Mouse (Mus musculus) CD8-positive naive resting alpha-beta T cell, adult 2 months (primary cell): ENCODE measurements around the gene Vps37b.

Source experiments
- DNase-seq, 2 experiments: peaks; one replicate each; pipeline ENCODE4 v3.0.0; 2022; ENCODE audit warnings: low read depth in 2 of 2, low spot score in 2 of 2

Vps37b gene

DNA sequence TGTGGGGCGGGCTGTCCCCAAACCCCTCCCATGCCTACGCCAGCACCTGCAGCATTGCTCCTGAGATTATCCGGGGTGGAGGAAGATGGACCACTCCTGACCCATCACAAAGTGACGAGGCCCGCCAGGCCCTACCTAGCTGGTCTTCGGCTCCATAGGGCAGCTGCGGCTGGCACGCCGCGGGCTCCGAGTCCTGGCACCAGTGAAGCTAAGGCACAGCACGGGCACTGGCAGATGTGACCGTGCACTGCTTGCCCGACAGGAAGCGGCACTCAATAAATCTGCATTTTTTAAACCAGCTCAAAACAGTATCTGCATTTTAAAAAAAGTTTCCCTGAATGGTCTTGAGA, 26.9 kb downstream of the Vps37b start:
- DNase-seq: no peak

DNA sequence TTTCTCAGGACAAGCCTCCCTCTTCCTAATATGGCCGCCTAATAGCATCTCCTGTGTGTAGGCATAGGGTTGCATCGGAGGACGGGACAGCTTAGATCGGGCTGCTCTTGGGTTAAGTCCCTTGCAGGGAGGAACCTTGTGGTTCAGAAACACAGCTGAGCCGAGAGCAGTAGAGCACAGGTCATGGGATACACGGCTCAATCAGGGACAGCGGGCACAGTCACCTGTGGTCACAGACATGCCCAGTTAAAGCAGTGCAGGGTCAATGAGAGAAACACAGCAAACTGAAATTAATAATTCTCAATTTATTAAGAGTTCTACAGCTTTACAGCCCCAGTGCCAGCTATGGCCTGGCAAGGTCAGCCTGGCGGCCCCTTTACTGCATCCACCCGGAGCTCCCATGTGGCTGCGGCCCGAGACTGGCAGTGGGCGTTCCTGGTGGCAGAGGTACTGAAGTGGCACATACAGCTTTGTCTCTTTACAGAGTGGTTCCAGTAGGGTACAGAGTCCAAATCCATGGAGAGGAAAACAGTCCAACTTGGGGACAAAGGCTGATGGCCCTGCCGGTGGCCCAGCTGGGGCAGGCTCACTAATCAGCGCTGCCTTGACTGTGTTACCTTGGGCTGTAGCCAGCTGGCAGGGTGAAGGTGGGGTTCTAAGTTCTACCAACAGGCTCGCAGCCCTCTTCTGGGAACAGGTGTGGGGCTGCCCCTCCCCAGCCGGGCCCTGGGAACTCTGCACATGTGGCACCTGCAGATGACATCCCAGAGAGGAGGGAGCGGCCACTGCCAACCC, 27.5 kb downstream of the Vps37b start:
- DNase-seq: peak; percentile 42 to 46

DNA sequence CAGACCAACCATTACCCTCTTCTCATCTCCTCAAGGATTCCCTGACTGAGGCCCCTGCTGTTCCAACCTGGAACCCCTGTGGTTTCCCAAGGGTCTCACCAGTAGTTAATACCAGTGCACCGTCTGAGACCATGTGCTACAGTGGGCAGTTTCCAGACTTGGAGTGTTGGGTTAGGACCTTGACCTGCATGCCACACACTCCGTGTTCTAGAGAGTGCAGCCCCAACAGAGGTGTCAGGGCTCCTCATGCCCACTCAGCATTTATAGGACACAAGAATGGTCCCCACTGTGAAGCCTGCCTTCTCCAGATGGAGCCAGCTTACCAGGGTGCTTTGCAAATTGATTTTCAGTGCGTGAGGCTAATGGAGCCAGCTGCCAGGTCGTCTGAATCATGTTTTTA, 28.7 kb downstream of the Vps37b start:
- DNase-seq: peak; percentile 26 to 50

DNA sequence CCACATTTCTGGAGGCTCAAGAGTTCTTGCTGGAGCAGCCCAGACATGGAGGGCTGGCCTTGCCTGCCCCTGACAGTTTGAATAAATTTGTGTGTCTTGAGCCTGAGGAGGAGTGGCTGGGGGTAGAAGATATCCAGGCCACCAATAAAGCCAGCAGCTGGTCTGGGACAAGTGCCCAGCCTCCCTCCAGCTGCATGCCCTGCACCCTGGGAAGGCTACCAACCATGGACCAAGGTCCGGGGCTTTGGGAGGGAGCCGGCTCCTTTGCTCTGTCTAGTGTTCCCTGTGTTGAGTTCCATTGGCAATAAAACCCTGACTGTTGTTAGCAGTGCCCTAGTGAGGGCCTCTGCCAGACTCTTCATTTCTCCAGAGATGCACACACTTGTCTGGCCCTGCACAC, 29.2 kb downstream of the Vps37b start:
- DNase-seq: peak; percentile 18 to 39

DNA sequence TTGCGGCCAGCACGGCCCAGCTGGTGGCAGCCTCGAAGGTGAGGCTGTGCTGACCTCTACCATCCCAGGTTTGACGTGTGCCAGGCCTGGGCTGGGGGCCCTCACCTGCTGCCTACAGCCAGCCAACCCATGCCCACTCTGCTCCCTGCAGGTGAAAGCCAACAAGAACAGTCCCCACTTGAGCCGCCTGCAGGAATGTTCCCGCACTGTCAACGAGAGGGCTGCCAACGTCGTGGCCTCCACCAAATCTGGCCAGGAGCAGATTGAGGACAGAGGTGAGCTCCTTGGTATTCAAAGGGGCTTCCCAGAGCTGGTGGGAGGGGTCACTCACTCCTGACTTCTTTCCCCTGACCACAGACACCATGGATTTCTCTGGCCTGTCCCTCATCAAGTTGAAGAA, 30.8 kb downstream of the Vps37b start:
- DNase-seq: peak in 1 of 2 experiments; percentile 25

DNA sequence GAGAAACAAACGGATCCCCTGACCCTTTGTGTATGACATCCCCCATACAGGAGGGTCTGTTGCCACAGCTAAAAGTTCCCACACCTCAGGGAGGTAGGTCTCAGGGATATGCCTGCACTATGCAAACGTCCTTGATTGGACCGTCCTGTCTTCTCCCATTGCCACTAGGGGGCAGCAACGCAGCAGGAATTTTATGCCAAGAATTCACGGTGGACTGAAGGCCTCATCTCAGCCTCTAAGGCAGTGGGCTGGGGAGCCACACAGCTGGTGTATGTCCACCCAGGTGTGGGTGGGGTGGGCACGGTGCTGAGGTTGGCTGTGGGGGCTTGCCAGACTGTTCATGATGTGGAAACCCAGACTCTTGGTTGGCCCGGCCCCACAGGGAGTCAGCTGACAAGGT, 31.2 kb downstream of the Vps37b start:
- peak; percentile 82 to 87 for DNase-seq

DNA sequence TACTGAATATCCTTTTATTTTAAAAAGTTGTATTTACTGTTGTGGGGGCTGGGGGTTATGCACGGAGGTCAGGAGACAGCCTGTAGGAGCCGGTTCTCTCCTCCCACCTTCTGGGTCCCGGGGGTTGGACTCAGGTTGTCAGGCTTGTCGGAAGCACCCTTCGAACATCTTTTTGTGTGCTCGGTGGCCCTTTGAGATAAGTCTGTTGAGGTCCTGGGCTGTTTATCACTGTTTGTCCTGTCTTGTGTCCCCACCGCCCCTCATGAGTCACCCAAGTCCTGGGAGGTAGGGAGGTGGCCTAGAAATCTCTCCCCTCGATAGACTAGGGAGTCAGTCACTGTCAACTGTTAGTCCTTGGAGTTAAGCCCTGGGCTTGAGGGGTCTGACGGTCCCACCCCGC, 33.7 kb downstream of the Vps37b start:
- no peak for DNase-seq

DNA sequence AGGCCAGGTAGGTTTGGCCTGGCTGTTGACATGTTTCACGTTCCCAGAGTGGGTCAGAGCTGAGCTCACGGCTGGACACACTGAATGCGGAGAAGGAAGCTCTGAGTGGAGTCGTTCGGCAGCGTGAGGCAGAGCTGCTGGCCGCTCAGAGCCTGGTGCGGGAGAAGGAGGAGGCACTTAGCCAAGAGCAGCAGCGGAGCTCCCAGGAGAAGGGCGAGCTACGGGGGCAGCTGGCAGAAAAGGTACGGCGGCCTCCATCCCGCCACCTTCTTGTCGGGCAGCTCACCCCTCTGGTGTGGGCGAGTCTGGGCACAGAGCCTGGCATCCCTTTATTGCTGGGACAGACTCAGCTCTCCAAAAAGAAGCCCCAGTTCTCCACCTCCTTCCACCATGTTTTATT, 34.3 kb downstream of the Vps37b start:
- DNase-seq: no peak

DNA sequence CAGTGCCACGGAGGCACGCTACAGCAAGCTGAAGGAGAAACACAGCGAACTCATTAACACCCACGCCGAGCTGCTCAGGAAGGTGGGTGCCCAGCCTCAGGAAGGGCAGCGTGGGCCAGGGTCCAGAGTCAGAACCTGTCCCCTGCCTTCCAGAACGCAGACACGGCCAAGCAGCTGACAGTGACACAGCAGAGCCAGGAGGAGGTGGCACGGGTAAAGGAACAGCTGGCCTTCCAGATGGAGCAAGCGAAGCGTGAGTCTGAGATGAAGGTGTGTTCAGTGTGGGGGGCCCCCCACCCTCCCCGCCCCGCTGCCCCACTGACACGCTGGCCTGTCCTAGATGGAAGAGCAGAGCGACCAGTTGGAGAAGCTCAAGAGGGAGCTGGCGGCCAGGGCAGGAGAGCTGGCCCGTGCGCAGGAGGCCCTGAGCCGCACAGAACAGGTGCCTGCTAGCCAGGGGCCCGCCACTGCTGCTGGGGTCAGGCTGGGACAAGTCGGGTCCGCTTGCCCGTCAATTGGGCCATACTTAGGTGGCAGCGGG, 34.8 kb downstream of the Vps37b start:
- DNase-seq: no peak

DNA sequence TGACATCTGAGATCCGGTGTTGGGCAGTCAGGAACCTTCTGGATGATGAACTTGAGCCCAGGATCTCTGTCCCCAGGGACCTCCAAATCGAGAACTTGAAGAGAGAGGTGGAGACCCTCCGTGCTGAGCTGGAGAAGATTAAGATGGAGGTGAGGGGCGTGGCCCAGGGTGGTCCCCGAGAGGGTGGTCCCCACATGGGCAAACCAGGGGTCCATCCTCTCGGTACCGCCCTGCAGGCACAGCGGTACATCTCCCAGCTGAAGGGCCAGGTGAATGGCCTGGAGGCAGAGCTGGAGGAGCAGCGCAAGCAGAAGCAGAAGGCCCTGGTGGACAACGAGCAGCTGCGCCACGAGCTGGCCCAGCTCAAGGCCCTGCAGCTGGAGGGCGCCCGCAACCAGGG, 35.4 kb downstream of the Vps37b start:
- no peak for DNase-seq

DNA sequence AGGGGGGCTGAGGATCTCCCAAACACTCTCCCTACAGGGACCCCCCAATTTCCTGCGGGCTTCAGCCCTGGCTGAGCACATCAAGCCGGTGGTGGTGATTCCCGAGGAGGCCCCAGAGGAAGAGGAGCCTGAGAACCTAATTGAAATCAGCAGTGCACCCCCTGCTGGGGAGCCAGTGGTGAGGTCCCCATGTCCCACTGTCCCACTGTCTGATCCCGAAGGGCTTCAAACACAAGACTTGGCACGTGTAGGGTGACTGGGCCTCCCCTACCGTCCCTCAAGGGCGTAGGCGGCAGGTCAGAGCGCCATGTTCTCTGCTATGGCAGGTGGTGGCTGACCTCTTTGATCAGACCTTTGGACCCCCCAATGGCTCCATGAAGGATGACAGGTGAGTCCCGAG, 35.9 kb downstream of the Vps37b start:
- no peak for DNase-seq

DNA sequence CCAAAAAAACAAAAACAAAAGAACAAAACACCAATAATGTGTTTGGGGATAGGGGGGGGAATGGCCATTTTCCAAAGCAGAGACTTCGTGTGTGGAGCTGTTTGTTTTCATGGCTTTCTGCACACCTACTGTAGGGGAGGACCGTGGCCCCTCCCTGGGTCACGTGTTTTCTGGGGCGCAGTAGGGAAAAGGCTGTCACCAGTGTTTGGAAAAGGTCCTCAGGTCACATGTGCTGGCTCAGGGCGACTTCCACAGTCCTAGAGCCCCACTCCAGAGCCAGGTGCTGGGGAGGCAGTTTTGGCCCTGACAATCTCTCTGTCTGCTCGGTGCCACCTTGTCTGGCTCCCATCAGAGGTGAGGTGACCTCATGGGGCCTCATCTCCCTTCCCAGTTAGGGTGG, 36.7 kb downstream of the Vps37b start:
- DNase-seq: no peak

DNA sequence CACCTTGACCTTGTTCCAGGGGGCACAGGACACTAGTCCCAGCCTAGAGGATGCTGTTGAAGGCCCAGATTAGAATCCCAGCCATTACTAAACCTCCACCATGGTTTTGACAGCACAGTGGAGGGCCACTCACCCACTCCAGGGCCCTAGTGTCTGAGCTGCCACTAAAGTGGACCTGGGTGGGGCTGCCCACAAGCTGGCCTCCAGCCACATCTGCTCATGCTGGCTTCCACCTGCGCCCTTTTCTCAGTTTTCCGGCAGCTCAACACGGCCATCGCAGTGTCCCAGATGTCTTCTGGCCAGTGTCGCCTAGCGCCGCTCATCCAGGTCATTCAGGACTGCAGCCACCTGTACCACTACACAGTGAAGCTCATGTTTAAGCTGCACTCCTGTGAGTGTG, 37.6 kb downstream of the Vps37b start:
- DNase-seq: no peak

DNA sequence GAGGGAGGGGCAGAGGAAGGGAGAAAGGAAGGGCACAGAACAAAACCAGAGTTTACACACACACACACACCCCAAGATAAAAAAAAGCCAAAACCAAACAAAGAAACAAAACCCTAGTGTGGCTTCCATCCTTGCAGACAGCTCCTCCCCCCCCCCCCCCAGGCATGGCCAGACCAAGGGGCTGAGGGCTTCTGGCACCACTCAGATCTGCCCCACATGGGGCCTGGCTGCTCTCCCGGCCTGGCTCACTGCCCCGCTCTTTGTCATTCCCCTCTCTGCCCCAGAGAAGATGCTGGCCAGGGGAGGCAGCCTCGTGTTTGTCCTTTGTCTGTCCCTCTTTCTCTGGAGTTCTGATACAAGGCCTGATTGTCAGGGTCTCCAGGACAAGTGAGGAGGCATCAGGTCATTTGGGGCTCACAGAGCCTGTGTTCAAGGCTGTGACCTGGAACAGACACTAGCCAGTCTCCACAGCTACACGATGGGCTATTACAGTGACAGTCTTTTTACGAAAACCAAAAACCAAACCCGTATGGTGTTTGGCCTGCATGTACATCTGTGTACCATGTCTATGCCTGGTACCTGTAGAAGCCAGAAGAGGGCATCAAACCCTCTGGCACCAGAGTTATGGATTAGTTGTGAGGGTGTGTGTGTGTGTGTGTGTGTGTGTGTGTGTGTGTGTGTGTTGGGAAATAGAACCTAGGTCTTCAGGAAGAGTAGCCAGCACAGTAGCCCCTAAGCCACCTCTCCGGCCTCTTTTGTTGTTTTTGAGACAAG, 38.6 kb downstream of the Vps37b start:
- DNase-seq: no peak

DNA sequence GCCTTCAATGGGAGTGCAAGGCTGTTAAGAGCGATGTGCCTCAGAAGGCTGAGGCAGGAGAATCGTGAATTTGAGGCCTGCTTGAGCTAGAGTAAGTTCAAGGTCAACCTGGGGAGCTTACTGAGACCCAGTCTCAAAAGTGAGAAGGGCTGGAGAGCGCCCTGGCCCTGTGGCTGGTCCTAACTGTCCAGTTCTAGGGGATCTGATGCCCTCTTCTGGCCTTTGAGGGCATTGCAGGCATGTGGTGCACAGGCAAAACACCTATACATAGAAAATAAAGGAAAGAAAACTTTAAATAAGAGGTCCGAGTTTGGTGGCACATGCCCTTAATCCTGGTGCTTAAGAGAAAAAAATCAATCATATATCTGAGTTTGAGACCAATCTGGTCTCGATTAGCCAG, 39.3 kb downstream of the Vps37b start:
- DNase-seq: peak in 1 of 2 experiments; percentile 66

DNA sequence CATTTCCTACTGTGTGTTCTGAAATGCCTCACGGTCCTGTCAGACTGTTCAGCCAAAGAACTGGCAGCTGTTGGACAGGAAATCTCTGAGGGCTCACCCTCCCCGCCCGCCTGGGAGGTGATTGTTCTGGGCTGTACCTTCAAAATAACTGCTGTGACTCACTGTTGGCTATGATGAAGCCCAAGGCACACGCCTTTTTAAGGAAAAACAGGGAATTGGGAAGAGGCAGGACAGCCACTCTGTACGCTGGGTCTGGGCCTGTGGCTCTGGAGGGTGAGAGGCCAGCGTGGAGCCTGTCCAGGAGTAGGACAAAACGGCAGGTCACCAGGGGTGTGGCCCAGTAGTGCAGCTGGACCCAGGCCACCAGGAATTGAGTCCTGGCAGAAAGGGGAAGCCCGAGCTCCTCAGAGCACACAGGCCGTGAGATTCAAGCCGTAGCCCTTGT, 39.9 kb downstream of the Vps37b start:
- no peak for DNase-seq

DNA sequence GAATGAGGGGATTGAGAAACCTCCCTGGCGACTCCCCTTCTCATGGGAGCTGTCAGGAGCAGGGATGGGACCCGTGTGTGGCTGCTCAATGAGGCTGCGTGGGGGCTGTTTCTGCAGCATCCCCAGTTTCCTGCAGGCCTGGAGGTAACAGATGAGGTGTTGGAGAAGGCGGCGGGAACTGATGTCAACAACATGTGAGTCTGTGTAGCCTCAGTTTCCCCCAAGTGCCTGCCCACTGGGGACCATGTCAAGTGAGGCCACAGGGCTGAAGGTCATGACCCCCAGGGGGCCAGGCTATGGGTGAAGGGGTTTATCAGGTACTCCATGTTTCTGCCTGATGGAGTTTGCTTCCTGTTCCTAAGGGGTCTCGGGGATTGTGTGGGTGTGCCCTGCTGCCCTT, 40.7 kb downstream of the Vps37b start:
- DNase-seq: no peak

DNA sequence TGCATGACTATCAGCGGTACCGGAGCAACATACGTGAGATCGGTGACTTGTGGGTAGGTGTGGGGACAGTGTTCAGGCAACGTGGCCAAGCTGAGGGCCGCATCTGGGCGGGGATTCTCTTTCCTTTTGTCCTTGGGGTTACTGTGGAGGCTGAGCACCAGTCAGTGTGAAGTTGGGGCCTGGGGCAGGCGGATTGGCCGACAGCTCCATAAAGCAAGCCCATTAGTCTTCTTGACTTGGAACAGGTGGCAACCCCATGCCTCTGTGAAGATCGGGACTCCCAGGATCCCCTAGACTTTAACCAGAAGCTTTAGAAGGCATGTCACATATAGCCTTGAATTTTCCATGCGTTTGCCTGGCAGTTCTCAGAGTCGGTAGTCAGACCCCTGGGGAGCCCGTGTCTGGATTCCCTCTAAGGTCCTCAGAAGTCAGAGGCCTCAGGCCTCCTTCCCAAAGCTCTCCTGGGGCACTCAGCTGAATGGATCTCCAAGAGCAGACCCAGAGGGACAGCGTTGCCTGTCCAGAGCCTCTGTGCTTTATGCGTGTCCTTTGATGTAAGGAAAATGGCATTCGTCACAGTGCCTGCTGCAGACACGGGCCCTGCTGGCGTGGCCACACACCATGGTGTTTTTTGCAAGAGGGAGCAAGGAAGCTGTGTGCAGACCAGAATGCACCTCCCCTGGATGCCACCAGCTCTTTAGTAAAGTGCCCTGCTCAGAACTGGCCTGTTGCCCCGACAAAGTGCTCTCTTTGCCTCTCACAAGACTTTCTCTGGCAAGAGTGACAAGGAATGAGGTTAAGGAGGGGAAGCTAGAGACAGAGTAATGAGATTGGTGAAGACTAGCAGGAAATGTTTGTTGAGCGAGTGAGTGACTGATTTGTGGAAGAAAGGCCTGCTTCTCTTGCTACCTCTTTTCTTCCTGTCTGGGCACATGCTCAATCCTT, 41.9 kb downstream of the Vps37b start:
- no peak for DNase-seq

DNA sequence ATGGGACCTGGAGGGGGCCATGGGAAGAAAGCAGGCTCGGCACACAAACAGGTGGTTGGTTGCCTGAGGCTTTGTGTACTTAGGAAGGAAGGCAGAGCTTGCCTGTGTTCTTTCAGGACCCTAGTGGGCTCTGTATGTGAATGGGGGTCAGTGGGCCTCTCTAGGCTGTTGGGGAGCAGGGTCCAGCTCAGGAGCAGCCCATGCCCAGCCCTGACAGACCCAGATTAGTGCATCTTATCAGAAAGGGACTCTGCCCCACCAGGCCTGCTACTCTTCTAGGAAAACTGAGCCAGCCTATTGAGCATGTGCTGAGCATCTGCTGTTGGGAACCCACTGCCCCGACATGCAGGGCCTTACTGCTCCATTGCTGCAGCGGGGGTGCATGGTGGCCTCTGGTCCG, 44.6 kb downstream of the Vps37b start:
- no peak for DNase-seq

DNA sequence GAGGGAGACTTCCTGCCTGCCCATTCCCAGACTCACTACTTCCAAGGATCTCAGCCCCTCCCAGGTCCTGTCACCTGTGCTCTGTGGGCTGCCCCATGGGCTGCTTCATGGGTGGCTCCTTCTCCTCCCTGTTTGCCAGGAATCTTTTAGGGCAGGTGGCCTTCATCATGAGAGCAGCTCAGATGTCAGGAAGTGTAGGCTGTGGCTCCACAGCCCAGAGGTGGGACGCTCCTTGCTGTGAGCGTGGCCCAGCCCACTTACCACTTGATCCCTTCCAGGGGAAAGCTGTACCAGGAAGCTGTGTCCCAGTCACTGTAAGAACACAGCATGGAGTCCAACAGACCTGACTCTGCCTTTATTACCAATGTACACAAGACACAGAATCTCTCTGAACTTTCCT, 45.1 kb downstream of the Vps37b start:
- no peak for DNase-seq

DNA sequence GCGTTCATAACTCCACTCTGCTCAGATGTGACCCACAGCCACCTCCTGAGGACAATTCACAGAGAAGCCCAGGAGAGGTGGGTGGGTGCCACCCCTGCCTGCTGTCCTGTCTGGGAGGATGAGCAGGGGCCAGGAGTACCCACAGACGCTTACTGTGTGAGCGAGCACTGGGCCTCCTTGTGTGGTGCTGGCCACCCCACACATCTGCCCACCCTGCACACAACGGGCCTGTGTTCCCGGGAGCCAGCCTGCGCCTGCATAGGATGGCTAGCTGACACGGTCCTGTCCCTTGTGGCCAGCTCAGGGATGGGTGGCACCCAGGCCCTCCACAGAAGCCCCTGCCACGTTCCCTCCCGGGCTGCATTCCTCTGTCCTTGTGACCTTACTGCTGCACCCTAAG, 46.6 kb downstream of the Vps37b start:
- DNase-seq: no peak
